Mouse (Mus musculus): Measurements from ENCODE around the gene Anxa6. TPM values are rescaled to one million over a fixed set of nuclear protein-coding genes. Genes with fewer than 3 reads are reported as not detected.

The Anxa6 gene
- total and polyA plus RNA-seq, 3 experiments: 47.0 to 49.4 TPM; not detected in 1

- Histone ChIP-seq H3K9ac (ENCODE audit: control insufficient read depth, low read depth, low read length, poor library complexity, severe bottlenecking) (no peak overlapping the region), H3K27ac (ENCODE audit: control insufficient read depth, low read depth, low read length) (no peak overlapping the region), H3K36me3 (ENCODE audit: control insufficient read depth in 1 of 2, insufficient read depth in 2 of 2, low read length in 2 of 2) (no peaks in the 10 kb centered on the region), H3K27me3 (ENCODE audit: control insufficient read depth in 1 of 2, insufficient read depth in 2 of 2, low read length in 2 of 2) (no peaks in the 10 kb centered on the region), H3K4me1 (ENCODE audit: control insufficient read depth in 1 of 2, insufficient read depth in 2 of 2, low read length in 2 of 2) (0 out of 4 replicates have a peak, but pooled peaks cover 0 to 5% of the 10 kb centered on the region in 2 experiments), H3K4me3 (ENCODE audit: control insufficient read depth in 1 of 2, insufficient read depth in 1 of 2, low read depth in 2 of 2, low read length in 2 of 2) (no peak overlapping the region), H3K9me3 (replicated peaks; ENCODE audit: insufficient read depth, low read length) (no peaks in the 10 kb centered on the region), H3K79me2 (ENCODE audit: control insufficient read depth, insufficient read depth, low read length, poor library complexity) (no peaks in the 10 kb centered on the region)
- TF ChIP-seq ZC3H11A (IDR thresholded peaks at IDR 0.05; ENCODE audit: low read depth, low read length) (no peak), ZKSCAN1 (IDR thresholded peaks at IDR 0.05; ENCODE audit: low read depth, low read length) (no peak), EP300 (IDR thresholded peaks at IDR 0.05; ENCODE audit: low read depth in 1 of 2, low read length in 2 of 2) (no peak), CTCF (IDR thresholded peaks at IDR 0.05 in 2 of 3, conservative IDR thresholded peaks at IDR 0.05 in 1 of 3; ENCODE audit: control insufficient read depth in 1 of 3, insufficient read depth in 1 of 3, low read depth in 2 of 3, low read length in 3 of 3, poor library complexity in 1 of 3, severe bottlenecking in 1 of 3) (no peak), MYB (IDR thresholded peaks at IDR 0.05; ENCODE audit: low read depth, low read length) (no peak), POLR2A (IDR thresholded peaks at IDR 0.05; ENCODE audit: control insufficient read depth in 1 of 2, insufficient read depth in 1 of 2, low read depth in 1 of 2, low read length in 2 of 2, poor library complexity in 1 of 2) (no peak), USF2 (IDR thresholded peaks at IDR 0.05; ENCODE audit: borderline replicate concordance in 1 of 2, insufficient read depth in 1 of 2, low read depth in 1 of 2, low read length in 2 of 2) (no peak), MXI1 (IDR thresholded peaks at IDR 0.05; ENCODE audit: low read depth, low read length) (no peak)
- DNase-seq (ENCODE audit: low read depth, low spot score): no peak
These were observed 37.1 kb downstream of the Anxa6 start for GRCm38 (mm10) chr11:54996176-54996575.

- no peak overlapping the region for H3K4me3 ChIP-seq (ENCODE audit: control insufficient read depth in 1 of 2, insufficient read depth in 1 of 2, low read depth in 2 of 2, low read length in 2 of 2)
- H3K9ac ChIP-seq (ENCODE audit: control insufficient read depth, low read depth, low read length, poor library complexity, severe bottlenecking): no peak overlapping the region
- TF ChIP-seq RAD21 (IDR thresholded peaks at IDR 0.05; ENCODE audit: low read depth, low read length) (no peak), BHLHE40 (IDR thresholded peaks at IDR 0.05; ENCODE audit: borderline replicate concordance, low read depth, low read length) (no peak), CHD1 (IDR thresholded peaks at IDR 0.05; ENCODE audit: low read depth, low read length) (no peak), TCF12 (IDR thresholded peaks at IDR 0.05; ENCODE audit: low read depth, low read length) (no peak), POLR2A (IDR thresholded peaks at IDR 0.05; ENCODE audit: control insufficient read depth in 1 of 2, insufficient read depth in 1 of 2, low read depth in 1 of 2, low read length in 2 of 2, poor library complexity in 1 of 2) (no peak), USF1 (IDR thresholded peaks at IDR 0.05; ENCODE audit: low read depth, low read length) (no peak), MYC (IDR thresholded peaks at IDR 0.05; ENCODE audit: low read depth, low read length) (no peak), ZC3H11A (IDR thresholded peaks at IDR 0.05; ENCODE audit: low read depth, low read length) (no peak), POLR2AphosphoS5 (IDR thresholded peaks at IDR 0.05; ENCODE audit: borderline replicate concordance, low read depth, low read length) (no peak), TBP (IDR thresholded peaks at IDR 0.05; ENCODE audit: low read depth, low read length) (no peak), KAT2A (conservative IDR thresholded peaks at IDR 0.05; ENCODE audit: low read depth, low read length) (no peak), MAFK (IDR thresholded peaks at IDR 0.05; ENCODE audit: borderline replicate concordance, low read depth, low read length) (no peak), CTCF (IDR thresholded peaks at IDR 0.05 in 2 of 3, conservative IDR thresholded peaks at IDR 0.05 in 1 of 3; ENCODE audit: control insufficient read depth in 1 of 3, insufficient read depth in 1 of 3, low read depth in 2 of 3, low read length in 3 of 3, poor library complexity in 1 of 3, severe bottlenecking in 1 of 3) (no peak), NRF1 (IDR thresholded peaks at IDR 0.05; ENCODE audit: insufficient read depth, low read depth, low read length, poor library complexity, severe bottlenecking) (no peak), SIN3A (IDR thresholded peaks at IDR 0.05; ENCODE audit: low read length) (no peak), ZMIZ1 (IDR thresholded peaks at IDR 0.05; ENCODE audit: low read depth, low read length) (no peak)
- H3K27ac ChIP-seq (ENCODE audit: control insufficient read depth, low read depth, low read length): no peak overlapping the region
- H3K9me3 ChIP-seq (replicated peaks; ENCODE audit: insufficient read depth, low read length): no peaks in the 10 kb centered on the region
- no peaks in the 10 kb centered on the region for H3K4me1 ChIP-seq (ENCODE audit: control insufficient read depth in 1 of 2, insufficient read depth in 2 of 2, low read length in 2 of 2)
- no peak for DNase-seq (ENCODE audit: low read depth, low spot score)
- H3K27me3 ChIP-seq (ENCODE audit: control insufficient read depth in 1 of 2, insufficient read depth in 2 of 2, low read length in 2 of 2): no peaks in the 10 kb centered on the region
- no peaks in the 10 kb centered on the region for H3K79me2 ChIP-seq (ENCODE audit: control insufficient read depth, insufficient read depth, low read length, poor library complexity)
- H3K36me3 ChIP-seq (ENCODE audit: control insufficient read depth in 1 of 2, insufficient read depth in 2 of 2, low read length in 2 of 2): no peaks in the 10 kb centered on the region
These were observed 43.3 kb downstream of the Anxa6 start for GRCm38 (mm10) chr11:54989920-54990319.
